Mouse (Mus musculus): ENCODE measurements around the gene Hip1.

DNA sequence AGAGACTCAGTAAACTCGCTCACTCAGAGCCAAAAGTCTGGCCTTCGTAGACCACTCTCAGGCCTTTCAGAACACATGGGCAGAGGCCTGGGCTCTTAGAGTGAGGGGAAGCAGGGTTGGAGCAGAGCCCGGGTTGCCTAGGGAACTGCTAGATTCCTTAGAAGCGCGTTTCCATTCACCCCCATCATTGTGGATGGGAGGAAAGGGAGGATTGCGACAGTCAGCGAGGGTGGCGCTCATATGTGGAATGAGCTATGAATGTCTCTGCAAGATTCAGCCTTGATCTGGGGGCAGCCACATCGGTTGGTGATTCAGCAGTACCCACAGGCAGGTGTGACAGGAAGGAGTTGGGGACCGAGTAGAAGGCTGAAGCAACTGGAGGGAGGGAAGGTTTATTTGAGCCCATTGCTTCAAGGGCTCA, 34.4 kb upstream of the Hip1 start:
- TF ChIP-seq CTCF (IDR thresholded peaks at IDR 0.05), result no peak
- TF ChIP-seq POLR2A (IDR thresholded peaks at IDR 0.05; ENCODE audit: insufficient read depth, low read depth, low read length), result no peak

All from heart, adult 2 months (tissue).